Mouse (Mus musculus): ENCODE data around the gene Vmn2r91.
"Not testable (repeated sequence)": the region's sequence is repeated elsewhere in the genome, so short reads cannot be mapped to it uniquely, and the experiment has no call there.

The Vmn2r91 gene

GRCm38 (mm10) chr17:18084716-18085115, at the start of gene Vmn2r91:
Gene Vmn2r91, plus strand, starts transcription at chr17:18085016.
- not testable (repeated sequence) for DNase-seq (ENCODE audit: extremely low read depth, low read depth, low spot score)

DNA sequence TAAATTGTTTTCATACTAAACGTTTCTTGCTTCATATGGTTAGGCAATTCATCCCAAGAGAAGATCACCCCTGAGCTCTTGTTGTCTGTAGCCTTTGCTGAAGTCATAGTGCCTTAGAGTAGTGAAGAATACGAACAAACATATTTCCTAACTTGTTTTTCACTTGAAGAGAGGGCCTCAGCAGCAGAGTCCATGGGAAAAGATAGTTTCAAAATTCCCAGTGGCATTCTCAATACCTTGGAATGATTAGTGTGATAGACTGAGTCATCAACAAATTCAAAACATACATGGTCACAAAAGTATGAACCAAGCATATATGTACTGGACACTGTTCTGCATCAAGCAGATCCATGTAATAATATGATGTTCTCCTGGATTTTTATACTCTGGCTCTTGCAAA, 35.7 kb upstream of the Vmn2r91 start, which contains the start of gene Vmn2r124:
Gene Vmn2r124, plus strand, starts transcription at position 301 of the 400 bp plus-strand sequence.
- no peak for DNase-seq (ENCODE audit: extremely low read depth, low read depth, low spot score)

DNA sequence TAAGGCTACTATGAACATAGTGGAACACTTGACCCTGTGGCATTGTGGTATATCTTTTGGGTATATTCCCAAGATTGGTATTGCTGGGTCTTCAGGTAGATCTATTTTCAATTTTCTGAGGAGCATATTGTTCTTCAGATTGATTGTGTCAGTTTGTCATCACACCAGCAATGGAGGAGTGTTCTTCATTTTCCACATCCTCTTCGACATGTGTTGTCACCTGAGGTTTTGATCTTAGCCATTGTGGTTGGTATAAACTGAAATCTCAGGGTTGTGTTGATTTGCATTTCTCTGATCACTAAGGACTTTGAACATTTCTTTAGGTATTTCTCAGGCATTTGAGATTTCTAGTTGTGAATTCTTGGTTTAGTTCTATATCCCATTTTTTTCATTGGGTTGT, 10.8 kb downstream of the Vmn2r91 start:
- DNase-seq (ENCODE audit: extremely low read depth, low read depth, low spot score) = not testable (repeated sequence)

GRCm38 (mm10) chr17:18102265-18102664, 17.4 kb downstream of the Vmn2r91 start:
- DNase-seq (ENCODE audit: extremely low read depth, low read depth, low spot score) = not testable (repeated sequence)

- DNase-seq (ENCODE audit: extremely low read depth, low read depth, low spot score) = not testable (repeated sequence)
These were observed 66.8 kb downstream of the Vmn2r91 start, which contains the start of gene Vmn2r92 for GRCm38 (mm10) chr17:18151587-18151986. Gene Vmn2r92, plus strand, starts transcription at chr17:18151887.

- not testable (repeated sequence) for DNase-seq (ENCODE audit: extremely low read depth, low read depth, low spot score)
These were observed 76.4 kb downstream of the Vmn2r91 start for GRCm38 (mm10) chr17:18161194-18161593.

Measured in fat pad, adult 2 months (tissue).